Mouse (Mus musculus) heart, adult 2 months (tissue): ENCODE measurements at regions not wholly inside any gene's neighbourhood (a gene's known extent, or its start where the extent isn't known, plus 50 kb on each side); places are given as distances from the start of the nearest gene placed in this dataset.

ENCODE experiments used
- CTCF ChIP-seq: fragments of 200-600 bp; IDR thresholded peaks from 2 replicates; pipeline ENCODE4 v1.8.1; 2022; ENCODE audit warnings: antibody characterized with exemption, mild to moderate bottlenecking, moderate library complexity
- POLR2A ChIP-seq: fragments of 200-500 bp; IDR thresholded peaks from 2 replicates; pipeline ENCODE4 v1.6.1; 2011; ENCODE audit warnings: mild to moderate bottlenecking, low read depth, low read length, control low read depth; ENCODE audit not compliant: insufficient read depth

- TF ChIP-seq CTCF (no peak), POLR2A (no peak)
Measured at GRCm38 (mm10) chr14:98781711-98782110, 212.4 kb downstream of the Rpl36a-ps1 start.
